Mouse (Mus musculus): Measurements from ENCODE around the gene Ciita. TPM values are rescaled to one million over a fixed set of nuclear protein-coding genes. Genes with fewer than 3 reads are reported as not detected.
A peak's percentile ranks its signal among the peaks of the same experiment; 100 is the strongest.

Ciita gene
- polyA plus RNA-seq, 1 experiment from 2014 or later = 1.4 TPM

GRCm38 (mm10) chr16:10515953-10516572 is 36.2 kb downstream of the Ciita start:
- WGBS = 83% methylated on average over 12 of the region's 12 CpGs
- H3K4me1 ChIP-seq (ENCODE audit: insufficient read depth, low read depth, low read length) = no peaks in the 10 kb centered on the region
- no peak overlapping the region for H3K27ac ChIP-seq (ENCODE audit: low read length)
- no peaks in the 10 kb centered on the region for H3K36me3 ChIP-seq (ENCODE audit: insufficient read depth, low read length)
- ATAC-seq (no peak), DNase-seq (ENCODE audit: low spot score) (no peak)
- no peak overlapping the region for H3K9ac ChIP-seq (replicated peaks; ENCODE audit: low read depth)
- H3K9me3 ChIP-seq (ENCODE audit: low read length) = no peaks in the 10 kb centered on the region
- H3K4me3 ChIP-seq (ENCODE audit: low read depth, low read length) = no peak overlapping the region
- no peaks in the 10 kb centered on the region for H3K27me3 ChIP-seq (replicated peaks; ENCODE audit: insufficient read depth, low read length)
- H3K4me2 ChIP-seq (replicated peaks; ENCODE audit: low read depth, low read length) = no peak overlapping the region
- TF ChIP-seq EP300 (IDR thresholded peaks at IDR 0.05) (no peak), CTCF (IDR thresholded peaks at IDR 0.05) (no peak)

- no peak overlapping the region for H3K4me3 ChIP-seq (ENCODE audit: low read depth, low read length)
- no peaks in the 10 kb centered on the region; the same call in 1 of the 2 replicates for H3K4me1 ChIP-seq (ENCODE audit: insufficient read depth, low read depth, low read length)
- DNase-seq (ENCODE audit: low spot score) (no peak), ATAC-seq (no peak)
- no peak overlapping the region for H3K9ac ChIP-seq (replicated peaks; ENCODE audit: low read depth)
- peak; percentile 48 for TF ChIP-seq CTCF (IDR thresholded peaks at IDR 0.05)
- no peak for TF ChIP-seq EP300 (IDR thresholded peaks at IDR 0.05)
- WGBS = 46% methylated on average over 5 of the region's 5 CpGs
- H3K27ac ChIP-seq (ENCODE audit: low read length) = no peak overlapping the region
- no peaks in the 10 kb centered on the region for H3K36me3 ChIP-seq (ENCODE audit: insufficient read depth, low read length)
- H3K9me3 ChIP-seq (ENCODE audit: low read length) = no peaks in the 10 kb centered on the region
- no peak overlapping the region for H3K4me2 ChIP-seq (replicated peaks; ENCODE audit: low read depth, low read length)
- H3K27me3 ChIP-seq (replicated peaks; ENCODE audit: insufficient read depth, low read length) = no peaks in the 10 kb centered on the region
Observed at GRCm38 (mm10) chr16:10518030-10518429, 38.2 kb downstream of the Ciita start.

- no peak overlapping the region for H3K4me3 ChIP-seq (ENCODE audit: low read depth, low read length)
- no peaks in the 10 kb centered on the region for H3K9me3 ChIP-seq (ENCODE audit: low read length)
- H3K27me3 ChIP-seq (replicated peaks; ENCODE audit: insufficient read depth, low read length) = no peaks in the 10 kb centered on the region
- ATAC-seq (peak; percentile 69), DNase-seq (ENCODE audit: low spot score) (peak; percentile 85)
- H3K36me3 ChIP-seq (ENCODE audit: insufficient read depth, low read length) = no peaks in the 10 kb centered on the region
- no peak overlapping the region for H3K9ac ChIP-seq (replicated peaks; ENCODE audit: low read depth)
- no peak overlapping the region for H3K27ac ChIP-seq (ENCODE audit: low read length)
- TF ChIP-seq EP300 (IDR thresholded peaks at IDR 0.05) (no peak), CTCF (IDR thresholded peaks at IDR 0.05) (peak; percentile 88)
- no peak overlapping the region for H3K4me2 ChIP-seq (replicated peaks; ENCODE audit: low read depth, low read length)
- 45% methylated on average over 2 of the region's 2 CpGs for WGBS
- no peaks in the 10 kb centered on the region; the same call in 1 of the 2 replicates for H3K4me1 ChIP-seq (ENCODE audit: insufficient read depth, low read depth, low read length)
Observed at GRCm38 (mm10) chr16:10520908-10521614, 41.2 kb downstream of the Ciita start.

- Histone ChIP-seq H3K4me1 (ENCODE audit: insufficient read depth, low read depth, low read length) (no peaks in the 10 kb centered on the region; the same call in 1 of the 2 replicates), H3K9ac (replicated peaks; ENCODE audit: low read depth) (no peak overlapping the region), H3K27ac (ENCODE audit: low read length) (no peak overlapping the region), H3K27me3 (replicated peaks; ENCODE audit: insufficient read depth, low read length) (no peaks in the 10 kb centered on the region), H3K4me2 (replicated peaks; ENCODE audit: low read depth, low read length) (no peak overlapping the region), H3K4me3 (ENCODE audit: low read depth, low read length) (no peak overlapping the region), H3K9me3 (ENCODE audit: low read length) (no peaks in the 10 kb centered on the region), H3K36me3 (ENCODE audit: insufficient read depth, low read length) (no peaks in the 10 kb centered on the region)
- peak; percentile 25; the same call in 1 of the 2 replicates for ATAC-seq
- DNase-seq (ENCODE audit: low spot score) = peak; percentile 73
- WGBS = 88% methylated on average over 1 of the region's 1 CpGs
- no peak for TF ChIP-seq EP300 (IDR thresholded peaks at IDR 0.05)
- TF ChIP-seq CTCF (IDR thresholded peaks at IDR 0.05) = peak; percentile 83
Observed at GRCm38 (mm10) chr16:10522811-10523210, 43.0 kb downstream of the Ciita start.

- Histone ChIP-seq H3K27me3 (replicated peaks; ENCODE audit: insufficient read depth, low read length) (no peaks in the 10 kb centered on the region), H3K4me2 (replicated peaks; ENCODE audit: low read depth, low read length) (no peak overlapping the region), H3K9ac (replicated peaks; ENCODE audit: low read depth) (no peak overlapping the region), H3K27ac (ENCODE audit: low read length) (no peak overlapping the region), H3K4me1 (ENCODE audit: insufficient read depth, low read depth, low read length) (no peaks in the 10 kb centered on the region; the same call in 1 of the 2 replicates), H3K36me3 (ENCODE audit: insufficient read depth, low read length) (no peaks in the 10 kb centered on the region), H3K9me3 (ENCODE audit: low read length) (no peaks in the 10 kb centered on the region), H3K4me3 (ENCODE audit: low read depth, low read length) (no peak overlapping the region)
- WGBS = 87% methylated on average over 8 of the region's 8 CpGs
- DNase-seq (ENCODE audit: low spot score) (no peak), ATAC-seq (no peak)
- TF ChIP-seq CTCF (IDR thresholded peaks at IDR 0.05) (no peak), EP300 (IDR thresholded peaks at IDR 0.05) (no peak)
Observed at GRCm38 (mm10) chr16:10523650-10524049, 43.8 kb downstream of the Ciita start.

GRCm38 (mm10) chr16:10524866-10525609 is 45.2 kb downstream of the Ciita start:
- H3K27ac ChIP-seq (ENCODE audit: low read length) = no peak overlapping the region
- H3K4me3 ChIP-seq (ENCODE audit: low read depth, low read length) = no peak overlapping the region
- TF ChIP-seq EP300 (IDR thresholded peaks at IDR 0.05) (no peak), CTCF (IDR thresholded peaks at IDR 0.05) (no peak)
- no peaks in the 10 kb centered on the region; the same call in 1 of the 2 replicates for H3K4me1 ChIP-seq (ENCODE audit: insufficient read depth, low read depth, low read length)
- no peak overlapping the region for H3K4me2 ChIP-seq (replicated peaks; ENCODE audit: low read depth, low read length)
- 76% methylated on average over 4 of the region's 4 CpGs for WGBS
- no peak for ATAC-seq
- no peak for DNase-seq (ENCODE audit: low spot score)
- H3K9me3 ChIP-seq (ENCODE audit: low read length) = no peaks in the 10 kb centered on the region
- H3K27me3 ChIP-seq (replicated peaks; ENCODE audit: insufficient read depth, low read length) = no peaks in the 10 kb centered on the region
- no peak overlapping the region for H3K9ac ChIP-seq (replicated peaks; ENCODE audit: low read depth)
- H3K36me3 ChIP-seq (ENCODE audit: insufficient read depth, low read length) = peaks cover under 1% of the 10 kb centered on the region; the same call in 1 of the 2 replicates
